Mouse (Mus musculus): Measurements from ENCODE around the gene Plac1. TPM values are rescaled to one million over a fixed set of nuclear protein-coding genes. Genes with fewer than 3 reads are reported as not detected.
"Not testable (repeated sequence)": the region's sequence is repeated elsewhere in the genome, so short reads cannot be mapped to it uniquely, and the experiment has no call there.

The Plac1 gene
- polyA plus RNA-seq, 1 experiment = 0.40 TPM

DNA sequence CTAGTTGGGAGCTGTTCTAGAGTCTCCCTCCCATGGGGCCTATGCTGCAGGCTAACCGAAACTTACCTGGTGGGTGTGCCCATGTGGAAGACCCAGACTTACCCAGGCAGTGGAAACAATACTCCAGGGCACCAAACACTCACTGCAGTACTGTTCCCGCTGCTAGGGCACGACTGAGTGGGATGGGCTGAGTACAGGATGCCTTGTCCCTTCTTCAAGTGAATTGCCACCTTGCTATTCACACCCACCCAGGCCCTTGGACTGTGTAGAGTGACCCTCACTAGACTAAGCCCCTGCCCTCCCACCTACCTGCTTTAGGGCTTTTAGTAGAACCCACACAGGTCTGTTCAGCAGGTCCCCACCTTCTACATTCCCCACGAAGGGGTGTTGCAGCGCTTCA lies 186.0 kb downstream of the Plac1 start:
- no peak for DNase-seq (ENCODE audit: extremely low spot score in 1 of 2, low spot score in 1 of 2)

DNA sequence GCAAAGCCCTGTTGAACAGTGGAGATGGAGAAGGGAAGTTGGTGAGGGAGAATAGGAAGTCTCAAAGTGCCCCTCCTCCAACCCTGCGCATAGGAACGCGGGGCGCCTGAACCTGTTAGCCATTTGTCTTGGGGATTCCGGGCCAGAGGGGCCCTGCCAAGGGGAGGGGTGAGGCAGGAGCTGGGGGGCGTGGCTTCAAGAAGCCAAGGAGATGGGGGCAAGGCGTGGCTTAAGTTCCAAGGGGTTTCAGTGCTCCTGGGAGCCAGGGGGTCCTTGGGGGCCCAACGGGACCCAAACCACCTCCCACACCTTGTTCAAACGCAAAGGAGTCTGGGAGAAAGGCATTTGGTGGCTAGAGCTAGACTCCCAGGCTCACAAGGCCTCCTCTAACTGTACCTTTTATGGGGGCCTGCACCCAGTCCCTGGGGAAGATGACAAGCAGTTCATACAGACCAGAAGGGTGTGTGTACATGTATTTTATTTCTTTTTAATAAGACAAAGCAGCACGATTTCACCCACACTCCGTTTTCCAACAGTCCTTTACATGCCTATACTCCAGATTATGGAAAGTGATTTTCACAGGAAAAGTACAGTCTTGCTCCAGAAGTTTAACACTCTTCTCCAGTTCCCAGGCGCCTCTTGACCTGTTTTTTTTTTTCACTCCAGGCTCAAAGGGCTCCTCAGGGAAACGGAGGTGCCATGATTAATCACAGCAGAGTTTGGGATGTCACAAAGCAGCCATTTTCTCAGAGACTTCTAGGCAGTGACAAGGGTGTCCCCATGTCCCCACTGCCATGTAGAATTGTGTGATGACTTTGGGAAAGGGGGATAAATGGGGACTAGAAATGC lies 187.0 kb downstream of the Plac1 start:
- DNase-seq (ENCODE audit: extremely low spot score in 1 of 2, low spot score in 1 of 2) = no peak

DNA sequence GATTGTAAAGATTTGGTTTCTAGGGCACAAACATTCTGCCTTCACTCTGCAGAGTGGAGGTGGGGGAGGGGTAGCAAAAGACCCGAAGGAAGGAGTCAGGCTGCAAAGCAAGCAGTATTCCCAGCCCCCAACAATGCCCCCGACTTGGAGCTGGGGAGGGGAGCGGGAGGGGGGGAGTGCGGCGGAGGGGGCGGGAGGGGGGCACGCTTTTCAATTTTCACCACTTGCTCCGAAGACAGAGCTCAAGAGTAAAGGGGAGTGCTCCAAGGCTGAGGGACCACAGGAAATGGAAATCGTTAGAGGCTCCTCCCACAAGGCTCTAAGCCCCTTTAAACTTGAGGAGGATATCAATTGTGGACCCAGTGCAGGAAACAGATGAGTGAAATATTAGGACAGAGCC lies 189.6 kb downstream of the Plac1 start:
- no peak for DNase-seq (ENCODE audit: extremely low spot score in 1 of 2, low spot score in 1 of 2)

DNA sequence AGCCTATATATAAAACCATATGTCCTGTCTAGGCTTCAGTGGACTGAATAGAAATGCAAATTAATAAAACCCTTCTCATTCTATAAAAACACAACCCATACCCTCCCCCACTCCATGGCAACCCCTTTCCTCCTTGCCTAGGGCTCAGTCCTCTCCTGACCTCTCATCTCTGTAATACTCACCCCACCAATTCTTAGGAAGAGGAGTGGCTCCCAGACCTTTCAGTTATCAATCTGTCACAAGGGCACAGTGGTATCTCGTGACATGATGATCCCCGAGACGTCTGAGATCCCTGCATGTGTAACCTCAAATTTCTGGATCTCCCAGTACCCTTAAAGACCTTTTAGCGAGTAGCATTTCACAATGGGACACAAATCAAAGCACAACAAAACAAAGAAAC lies 190.7 kb downstream of the Plac1 start:
- no peak for DNase-seq (ENCODE audit: extremely low spot score in 1 of 2, low spot score in 1 of 2)

DNA sequence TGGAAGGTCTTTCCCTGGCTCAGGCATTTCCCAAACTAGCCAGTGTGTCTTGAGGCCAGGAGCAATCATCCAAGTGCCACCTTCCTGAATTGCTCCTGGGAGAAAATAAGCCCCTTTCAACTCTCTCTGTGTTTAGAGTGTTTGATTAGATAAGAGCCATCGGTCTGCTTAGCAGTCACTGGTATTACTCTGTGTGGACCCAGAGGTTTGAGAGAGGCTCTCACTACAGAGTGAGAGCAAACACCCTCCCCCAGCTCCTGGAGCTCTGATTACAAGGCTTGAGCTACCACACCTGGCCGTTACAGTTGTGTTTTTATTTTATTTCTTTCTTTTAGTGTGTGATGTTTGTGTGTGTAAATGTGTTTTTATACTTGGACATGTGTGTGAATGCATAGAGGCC lies 193.0 kb downstream of the Plac1 start:
- DNase-seq (ENCODE audit: extremely low spot score in 1 of 2, low spot score in 1 of 2) = no peak

DNA sequence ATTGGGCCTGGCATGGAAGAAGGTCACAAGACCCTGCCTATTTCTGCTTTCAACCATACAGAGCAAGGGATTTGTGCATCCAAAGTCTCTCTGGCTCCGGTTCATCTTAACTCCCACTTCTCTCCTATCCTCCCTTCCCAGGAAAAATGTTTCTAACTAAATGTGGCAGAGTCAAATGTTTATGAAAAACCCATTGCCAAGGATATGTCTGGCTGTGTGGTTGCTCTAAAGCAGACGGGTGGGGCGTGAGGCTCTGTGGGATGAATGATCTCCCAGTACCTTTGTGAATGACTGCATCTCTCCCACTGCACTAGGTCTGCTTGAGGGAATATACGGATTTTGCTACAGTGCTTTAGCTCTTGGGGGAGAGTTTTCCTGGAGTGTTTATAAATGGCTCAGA lies 193.9 kb downstream of the Plac1 start:
- no peak for DNase-seq (ENCODE audit: extremely low spot score in 1 of 2, low spot score in 1 of 2)

DNA sequence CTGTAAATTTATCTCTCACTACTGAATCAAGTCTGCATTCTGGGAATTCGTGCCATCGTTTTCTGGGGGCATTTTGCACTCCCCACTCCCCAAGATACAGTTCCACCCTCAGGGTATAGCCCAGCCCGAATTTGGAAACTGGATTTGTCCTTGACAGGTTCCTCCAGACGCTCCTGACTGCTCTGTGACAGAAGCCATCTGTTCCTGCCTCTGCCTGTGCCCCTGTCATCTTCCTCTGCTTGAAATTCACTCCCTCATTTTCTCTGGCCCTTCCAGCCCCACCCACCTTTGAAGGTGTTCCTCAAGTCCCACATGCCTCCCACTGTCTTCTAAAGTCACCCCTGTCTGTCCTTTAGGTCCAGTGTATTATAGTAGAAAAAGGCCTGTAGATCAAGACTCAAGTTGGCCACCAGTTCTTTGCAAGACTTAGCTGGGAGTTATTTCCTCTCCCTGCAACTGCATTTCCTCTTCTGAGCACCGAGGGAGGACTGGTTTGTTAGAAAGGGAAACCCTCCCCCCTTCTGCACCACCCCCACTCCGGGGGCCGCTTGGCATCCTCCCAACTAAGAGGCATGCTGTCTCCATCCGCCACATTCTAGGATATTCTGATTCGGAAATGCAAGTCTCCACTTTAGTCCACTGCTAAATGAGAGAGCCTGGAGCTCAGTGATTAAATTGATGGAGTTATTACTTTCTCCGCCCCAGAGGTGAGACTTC lies 194.6 kb downstream of the Plac1 start:
- DNase-seq (ENCODE audit: extremely low spot score in 1 of 2, low spot score in 1 of 2) = no peak

DNA sequence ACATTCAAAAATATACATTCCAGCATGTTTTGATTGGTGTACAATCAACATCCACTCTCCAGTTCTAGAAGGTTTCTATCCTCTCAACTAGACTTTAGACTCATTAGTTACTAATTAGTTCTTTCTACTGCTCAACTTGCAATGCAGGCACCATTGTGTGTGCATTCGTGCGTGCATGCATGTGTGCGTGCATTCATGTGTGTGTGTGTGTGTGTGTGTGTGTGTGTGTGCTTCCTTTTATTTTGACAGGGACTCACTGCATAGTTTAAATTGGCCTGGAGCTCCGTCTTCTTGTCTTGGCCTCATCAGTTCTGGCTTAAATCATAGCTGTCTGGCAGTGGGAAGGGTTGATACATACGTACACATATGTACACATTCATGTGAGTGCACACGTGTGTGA lies 198.9 kb downstream of the Plac1 start:
- DNase-seq (ENCODE audit: extremely low spot score in 1 of 2, low spot score in 1 of 2) = no peak

DNA sequence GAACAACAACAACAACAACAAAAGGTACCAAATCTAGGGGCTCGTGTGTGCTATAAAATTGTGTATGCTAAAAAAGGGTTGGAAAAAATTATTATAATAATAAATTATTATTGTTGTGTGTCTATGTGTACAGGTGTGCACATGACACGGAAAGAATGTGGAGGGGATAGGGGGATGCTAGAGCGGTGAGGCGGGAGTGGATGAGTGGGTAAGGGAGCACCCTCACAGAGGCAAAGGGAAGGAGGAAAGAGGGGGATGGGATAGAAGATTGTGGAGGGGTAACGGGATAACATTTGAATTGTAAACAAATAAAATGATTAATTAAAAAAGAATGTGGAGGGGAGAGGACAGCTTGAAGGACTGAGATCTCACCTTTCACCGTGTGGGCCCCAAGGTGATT lies 199.8 kb downstream of the Plac1 start:
- no peak for DNase-seq (ENCODE audit: extremely low spot score in 1 of 2, low spot score in 1 of 2)

DNA sequence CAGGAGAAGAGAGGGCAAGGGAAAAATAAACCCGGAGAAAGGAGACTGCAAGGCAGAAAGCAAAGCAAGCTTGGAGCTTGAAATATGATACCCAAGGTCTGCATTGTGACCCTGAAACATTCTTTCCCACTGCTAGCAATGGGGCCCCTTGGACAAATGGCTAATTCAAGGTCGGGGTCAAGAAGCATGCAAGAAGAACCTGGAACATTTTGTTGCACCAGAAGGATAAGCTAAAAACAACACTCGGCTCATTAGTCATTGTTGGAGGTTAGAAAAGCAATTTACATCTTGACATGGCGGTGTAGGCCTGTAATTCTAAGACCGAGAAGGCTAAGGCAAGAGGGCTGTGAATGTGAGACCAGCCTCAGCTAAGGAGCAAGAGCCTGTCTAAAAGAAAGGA lies 200.3 kb downstream of the Plac1 start:
- DNase-seq (ENCODE audit: extremely low spot score in 1 of 2, low spot score in 1 of 2) = no peak

DNA sequence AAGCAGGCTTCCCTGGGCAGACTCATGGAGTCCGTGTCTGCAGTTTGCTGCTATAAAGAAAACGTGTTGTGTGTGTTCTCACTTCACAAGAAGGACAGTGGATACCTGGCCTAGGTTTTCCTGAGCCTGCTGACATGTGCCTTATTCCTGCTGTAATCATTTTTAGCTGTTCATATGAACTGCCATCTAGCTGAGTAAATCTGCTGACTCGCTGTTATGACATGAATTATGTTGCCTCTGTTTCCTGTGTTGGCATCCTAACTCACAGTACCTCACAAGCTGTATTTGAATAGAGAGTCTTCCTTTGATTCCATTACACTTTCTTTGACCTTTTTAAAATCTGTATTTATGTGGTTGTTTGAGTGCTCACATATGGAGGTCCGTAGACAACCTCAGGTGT lies 201.7 kb downstream of the Plac1 start:
- DNase-seq (ENCODE audit: extremely low spot score in 1 of 2, low spot score in 1 of 2) = no peak

DNA sequence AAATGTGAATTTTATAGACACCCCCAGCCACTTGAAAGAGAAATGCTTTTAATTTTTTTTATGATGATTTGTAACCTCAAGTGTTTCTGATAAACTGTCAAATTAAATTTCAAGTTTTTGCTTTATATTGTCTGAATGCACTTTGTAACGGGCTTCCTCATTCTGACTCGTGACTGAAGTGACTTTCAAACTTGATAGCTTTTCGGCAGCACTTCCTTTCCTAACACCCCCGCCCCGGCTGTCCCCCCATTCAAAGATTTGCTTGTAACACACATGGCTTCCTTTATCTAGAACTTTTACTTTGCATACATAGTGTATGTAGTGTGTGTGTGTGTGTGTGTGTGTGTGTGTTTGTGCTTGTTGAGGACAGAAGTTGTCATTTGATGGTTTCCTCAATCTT lies 210.4 kb downstream of the Plac1 start:
- no peak for DNase-seq (ENCODE audit: extremely low spot score in 1 of 2, low spot score in 1 of 2)

DNA sequence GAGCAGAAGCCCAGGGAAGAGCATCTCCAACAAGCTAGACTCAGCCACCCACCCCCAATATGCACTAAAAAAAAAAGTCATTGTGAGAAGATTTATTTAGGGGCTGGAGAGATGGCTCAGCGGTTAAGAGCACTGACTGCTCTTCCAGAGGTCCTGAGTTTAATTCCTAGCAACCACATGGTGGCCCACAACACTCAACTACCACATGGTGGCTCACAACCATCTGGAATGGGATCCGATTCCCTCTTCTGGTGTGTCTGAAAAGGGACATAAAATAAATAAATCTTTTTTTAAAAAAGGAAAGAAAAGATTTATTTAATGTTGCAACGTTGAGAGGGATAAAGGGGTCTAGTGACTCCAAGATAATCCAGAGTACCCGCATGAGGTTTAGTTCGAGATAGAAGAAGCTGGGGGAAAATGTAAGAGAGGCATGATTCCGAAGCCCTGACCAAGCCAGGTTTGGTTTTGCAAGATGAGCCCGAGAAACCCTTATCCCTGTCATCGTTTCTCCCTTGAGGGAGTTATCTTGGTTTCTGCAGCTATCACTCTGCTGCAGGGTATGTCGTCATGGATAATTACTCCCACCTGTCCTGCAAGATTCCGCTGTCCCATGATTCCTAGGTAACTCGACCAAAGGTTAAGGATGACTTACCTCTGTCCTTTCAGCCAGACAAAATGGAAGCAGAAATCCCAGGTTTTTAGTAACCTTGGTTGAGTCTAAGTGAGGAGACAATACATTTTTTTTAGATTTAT lies 214.3 kb downstream of the Plac1 start:
- no peak for DNase-seq (ENCODE audit: extremely low spot score in 1 of 2, low spot score in 1 of 2)

DNA sequence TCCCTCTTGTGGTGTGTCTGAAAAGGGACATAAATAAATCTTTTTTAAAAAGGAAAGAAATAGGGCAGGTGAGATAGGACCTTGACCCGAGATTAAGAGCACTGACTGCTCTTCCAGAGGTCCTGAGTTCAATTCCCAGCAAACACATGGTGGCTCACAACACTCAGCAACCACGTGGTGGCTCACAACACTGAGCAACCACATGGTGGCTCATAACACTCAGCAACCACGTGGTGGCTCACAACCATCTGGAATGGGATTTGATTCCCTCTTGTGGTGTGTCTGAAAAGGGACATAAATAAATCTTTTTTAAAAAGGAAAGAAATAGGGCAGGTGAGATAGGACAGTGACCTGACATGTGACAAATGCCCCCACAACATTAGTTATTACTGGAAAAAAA lies 215.6 kb downstream of the Plac1 start:
- not testable (repeated sequence) for DNase-seq (ENCODE audit: extremely low spot score in 1 of 2, low spot score in 1 of 2)

DNA sequence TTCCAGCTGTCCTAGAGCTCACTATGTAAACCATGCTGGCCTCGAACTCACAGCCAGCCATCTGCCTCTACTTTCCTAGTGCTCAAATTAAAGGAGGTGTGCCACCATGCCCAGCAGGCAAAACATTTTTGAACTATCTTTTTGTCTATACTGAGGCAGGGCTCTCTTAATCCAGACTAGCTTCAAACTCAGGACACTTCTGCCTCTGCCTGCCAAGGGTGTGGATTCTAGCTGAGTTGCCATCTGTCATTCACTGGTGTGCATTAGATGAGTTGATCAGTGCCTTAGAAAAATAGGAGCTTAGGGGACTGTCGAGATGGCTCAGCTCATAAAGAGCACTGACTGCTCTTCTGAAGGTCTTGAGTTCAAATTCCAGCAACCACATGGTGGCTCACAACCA lies 216.9 kb downstream of the Plac1 start:
- DNase-seq (ENCODE audit: extremely low spot score in 1 of 2, low spot score in 1 of 2) = no peak

Other genes with a start within 250 kb of the Plac1 start
- gene Fam122b, start 29.7 kb upstream of the Plac1 start, polyA plus RNA-seq (2012; rRNA removed) = 4.9 and 5.1 TPM in 2 replicates
- gene Fam122c, start 33.3 kb upstream of the Plac1 start, polyA plus RNA-seq (2012; rRNA removed) = not detected in 2 replicates
- 12.4 and 14.2 TPM in 2 replicates for gene Mospd1, start 130.4 kb upstream of the Plac1 start, polyA plus RNA-seq (2012; rRNA removed)
- gene Etd, start 194.8 kb upstream of the Plac1 start, polyA plus RNA-seq (2012; rRNA removed) = not detected in 2 replicates